Mouse (Mus musculus): ENCODE data around the gene Grin2a. TPM values are rescaled to one million over a fixed set of nuclear protein-coding genes. Genes with fewer than 3 reads are reported as not detected.

The Grin2a gene
- polyA plus RNA-seq, 1 experiment from 2014 or later: 8.0 TPM

GRCm38 (mm10) chr16:9900196-9900595, 95.2 kb downstream of the Grin2a start:
- Histone ChIP-seq H3K36me3 (replicated peaks) (no peaks in the 10 kb centered on the region), H3K4me1 (no peaks in the 10 kb centered on the region), H3K4me3 (no peak overlapping the region), H3K9ac (no peak overlapping the region), H3K4me2 (no peak overlapping the region), H3K9me3 (no peaks in the 10 kb centered on the region), H3K27ac (no peak overlapping the region), H3K27me3 (replicated peaks) (no peaks in the 10 kb centered on the region)
- ATAC-seq (replicated peaks): no peak
- whole genome bisulfite sequencing: 97% methylated on average over 1 of the region's 1 CpGs

GRCm38 (mm10) chr16:9899176-9899575, 96.2 kb downstream of the Grin2a start:
- Histone ChIP-seq H3K4me3 (no peak overlapping the region), H3K4me1 (no peaks in the 10 kb centered on the region), H3K9me3 (no peaks in the 10 kb centered on the region), H3K9ac (no peak overlapping the region), H3K27me3 (replicated peaks) (no peaks in the 10 kb centered on the region), H3K4me2 (no peak overlapping the region), H3K27ac (no peak overlapping the region), H3K36me3 (replicated peaks) (no peaks in the 10 kb centered on the region)
- WGBS: 88% methylated on average over 2 of the region's 2 CpGs
- no peak for ATAC-seq (replicated peaks)

GRCm38 (mm10) chr16:9895581-9895980, 99.8 kb downstream of the Grin2a start:
- Histone ChIP-seq H3K36me3 (replicated peaks) (no peaks in the 10 kb centered on the region), H3K4me3 (no peak overlapping the region), H3K4me2 (no peak overlapping the region), H3K9me3 (no peaks in the 10 kb centered on the region), H3K4me1 (no peaks in the 10 kb centered on the region), H3K9ac (no peak overlapping the region), H3K27me3 (replicated peaks) (no peaks in the 10 kb centered on the region), H3K27ac (no peak overlapping the region)
- ATAC-seq (replicated peaks): no peak
- 82% methylated on average over 7 of the region's 7 CpGs for WGBS

- no peaks in the 10 kb centered on the region for H3K9me3 ChIP-seq
- no peak overlapping the region for H3K4me2 ChIP-seq
- no peaks in the 10 kb centered on the region for H3K27me3 ChIP-seq (replicated peaks)
- ATAC-seq (replicated peaks): no peak
- H3K4me1 ChIP-seq: no peaks in the 10 kb centered on the region
- H3K27ac ChIP-seq: no peak overlapping the region
- H3K4me3 ChIP-seq: no peak overlapping the region
- H3K36me3 ChIP-seq (replicated peaks): no peaks in the 10 kb centered on the region
- no peak overlapping the region for H3K9ac ChIP-seq
- 78% methylated on average over 4 of the region's 4 CpGs for WGBS
These were observed 109.2 kb downstream of the Grin2a start for GRCm38 (mm10) chr16:9886155-9886554.

GRCm38 (mm10) chr16:9884141-9884540, 111.2 kb downstream of the Grin2a start:
- H3K4me1 ChIP-seq: no peaks in the 10 kb centered on the region
- 95% methylated on average over 2 of the region's 2 CpGs for WGBS
- no peak for ATAC-seq (replicated peaks)

GRCm38 (mm10) chr16:9882420-9882819, 112.9 kb downstream of the Grin2a start:
- Histone ChIP-seq H3K9me3 (no peaks in the 10 kb centered on the region), H3K27ac (no peak overlapping the region), H3K27me3 (replicated peaks) (no peaks in the 10 kb centered on the region), H3K4me2 (no peak overlapping the region), H3K9ac (no peak overlapping the region), H3K4me1 (no peaks in the 10 kb centered on the region), H3K36me3 (replicated peaks) (no peaks in the 10 kb centered on the region), H3K4me3 (no peak overlapping the region)
- WGBS: 84% methylated on average over 4 of the region's 4 CpGs
- no peak for ATAC-seq (replicated peaks)

More at GRCm38 (mm10) chr16:9884141-9884540, 111.2 kb downstream of the Grin2a start:
- H3K27me3 ChIP-seq (replicated peaks): no peaks in the 10 kb centered on the region
- H3K36me3 ChIP-seq (replicated peaks): no peaks in the 10 kb centered on the region
- H3K9ac ChIP-seq: no peak overlapping the region
- H3K4me2 ChIP-seq: no peak overlapping the region
- H3K27ac ChIP-seq: no peak overlapping the region
- H3K9me3 ChIP-seq: no peaks in the 10 kb centered on the region
- no peak overlapping the region for H3K4me3 ChIP-seq

GRCm38 (mm10) chr16:9873001-9873400, 122.4 kb downstream of the Grin2a start:
- 82% methylated on average over 4 of the region's 4 CpGs for WGBS
- no peak for ATAC-seq (replicated peaks)
- H3K27me3 ChIP-seq (replicated peaks): no peaks in the 10 kb centered on the region
- no peaks in the 10 kb centered on the region for H3K9me3 ChIP-seq
- H3K9ac ChIP-seq: no peak overlapping the region
- no peak overlapping the region for H3K27ac ChIP-seq
- no peaks in the 10 kb centered on the region for H3K4me1 ChIP-seq
- no peak overlapping the region for H3K4me2 ChIP-seq
- H3K36me3 ChIP-seq (replicated peaks): no peaks in the 10 kb centered on the region
- no peak overlapping the region for H3K4me3 ChIP-seq

- H3K9ac ChIP-seq: no peak overlapping the region
- no peak overlapping the region for H3K27ac ChIP-seq
- no peaks in the 10 kb centered on the region for H3K36me3 ChIP-seq (replicated peaks)
- ATAC-seq (replicated peaks): no peak
- H3K4me3 ChIP-seq: no peak overlapping the region
- 79% methylated on average over 3 of the region's 3 CpGs for WGBS
- H3K27me3 ChIP-seq (replicated peaks): no peaks in the 10 kb centered on the region
- H3K4me1 ChIP-seq: no peaks in the 10 kb centered on the region
- no peak overlapping the region for H3K4me2 ChIP-seq
- no peaks in the 10 kb centered on the region for H3K9me3 ChIP-seq
These were observed 129.7 kb downstream of the Grin2a start for GRCm38 (mm10) chr16:9865710-9866109.

- no peak overlapping the region for H3K4me2 ChIP-seq
- no peak for ATAC-seq (replicated peaks)
- no peaks in the 10 kb centered on the region for H3K36me3 ChIP-seq (replicated peaks)
- no peaks in the 10 kb centered on the region for H3K27me3 ChIP-seq (replicated peaks)
- H3K9ac ChIP-seq: no peak overlapping the region
- WGBS: 82% methylated on average over 4 of the region's 4 CpGs
- H3K4me1 ChIP-seq: no peaks in the 10 kb centered on the region
- H3K27ac ChIP-seq: no peak overlapping the region
- no peaks in the 10 kb centered on the region for H3K9me3 ChIP-seq
- no peak overlapping the region for H3K4me3 ChIP-seq
These were observed 130.3 kb downstream of the Grin2a start for GRCm38 (mm10) chr16:9865039-9865438.

- WGBS: 87% methylated on average over 2 of the region's 2 CpGs
- no peak overlapping the region for H3K4me3 ChIP-seq
These were observed 137.6 kb downstream of the Grin2a start for GRCm38 (mm10) chr16:9857758-9858157.

GRCm38 (mm10) chr16:9851265-9851988, 143.9 kb downstream of the Grin2a start:
- no peak overlapping the region for H3K4me3 ChIP-seq
- H3K9ac ChIP-seq: no peak overlapping the region
- H3K4me1 ChIP-seq: no peaks in the 10 kb centered on the region
- H3K9me3 ChIP-seq: no peaks in the 10 kb centered on the region
- H3K27me3 ChIP-seq (replicated peaks): no peaks in the 10 kb centered on the region
- 81% methylated on average over 12 of the region's 12 CpGs for WGBS
- no peaks in the 10 kb centered on the region for H3K36me3 ChIP-seq (replicated peaks)
- no peak overlapping the region for H3K4me2 ChIP-seq
- ATAC-seq (replicated peaks): no peak
- no peak overlapping the region for H3K27ac ChIP-seq

More at GRCm38 (mm10) chr16:9857758-9858157, 137.6 kb downstream of the Grin2a start:
- no peak overlapping the region for H3K9ac ChIP-seq
- no peaks in the 10 kb centered on the region for H3K36me3 ChIP-seq (replicated peaks)
- H3K27ac ChIP-seq: no peak overlapping the region
- no peak overlapping the region for H3K4me2 ChIP-seq
- no peaks in the 10 kb centered on the region for H3K9me3 ChIP-seq
- H3K27me3 ChIP-seq (replicated peaks): no peaks in the 10 kb centered on the region
- no peaks in the 10 kb centered on the region for H3K4me1 ChIP-seq
- no peak for ATAC-seq (replicated peaks)

- Histone ChIP-seq H3K36me3 (replicated peaks) (no peaks in the 10 kb centered on the region), H3K27me3 (replicated peaks) (no peaks in the 10 kb centered on the region), H3K4me1 (no peaks in the 10 kb centered on the region), H3K27ac (no peak overlapping the region), H3K9me3 (no peaks in the 10 kb centered on the region), H3K9ac (no peak overlapping the region), H3K4me3 (no peak overlapping the region), H3K4me2 (no peak overlapping the region)
- 70% methylated on average over 3 of the region's 3 CpGs for WGBS
- no peak for ATAC-seq (replicated peaks)
These were observed 153.9 kb downstream of the Grin2a start for GRCm38 (mm10) chr16:9841496-9841895.

GRCm38 (mm10) chr16:9836542-9836941, 158.8 kb downstream of the Grin2a start:
- Histone ChIP-seq H3K4me1 (no peaks in the 10 kb centered on the region), H3K36me3 (replicated peaks) (no peaks in the 10 kb centered on the region)
- 40% methylated on average over 8 of the region's 8 CpGs for WGBS

More at GRCm38 (mm10) chr16:9836542-9836941, 158.8 kb downstream of the Grin2a start:
- ATAC-seq (replicated peaks): no peak
- Histone ChIP-seq H3K4me2 (no peak overlapping the region), H3K9ac (no peak overlapping the region), H3K27me3 (replicated peaks) (no peaks in the 10 kb centered on the region), H3K9me3 (no peaks in the 10 kb centered on the region), H3K4me3 (no peak overlapping the region), H3K27ac (no peak overlapping the region)
